Mouse (Mus musculus): ENCODE data around the gene Il21r. TPM values are rescaled to one million over a fixed set of nuclear protein-coding genes. Genes with fewer than 3 reads are reported as not detected.

The Il21r gene
- total and polyA plus RNA-seq, 3 experiments = 0.11 to 0.16 TPM; not detected in 1

DNA sequence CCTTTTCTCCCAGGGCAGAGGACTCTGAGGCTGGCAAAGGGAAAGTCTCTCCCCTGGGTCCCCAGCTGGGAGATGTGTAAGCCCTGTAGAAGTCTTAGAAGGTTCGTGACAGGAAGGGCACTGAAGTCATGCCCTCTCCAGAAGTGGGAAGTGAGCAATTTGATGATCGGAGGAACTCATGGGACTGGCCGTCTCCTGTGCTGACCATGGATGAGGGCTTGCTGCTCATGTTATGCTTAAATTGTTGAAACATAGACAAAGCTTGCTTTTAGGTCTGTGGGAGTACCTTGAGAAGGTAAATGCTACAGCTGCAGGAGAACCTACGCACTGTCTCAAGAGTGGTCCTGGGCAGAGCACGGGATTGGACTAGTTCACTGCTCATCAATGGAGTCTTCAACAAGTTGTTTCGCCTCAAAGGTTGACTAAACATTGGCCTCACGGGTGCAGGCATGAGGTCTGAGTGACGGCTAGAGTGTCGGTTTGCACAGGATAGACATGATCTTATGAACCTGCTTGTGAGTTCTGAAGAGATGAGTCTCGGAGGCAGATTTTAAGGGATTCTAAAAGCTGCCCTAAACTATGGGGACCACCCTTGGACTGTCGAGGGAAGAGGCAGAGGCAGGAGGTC, 1.3 kb upstream of the Il21r start:
- Histone ChIP-seq H3K9me3 (replicated peaks) (no peaks in the 10 kb centered on the region), H3K36me3 (replicated peaks) (no peaks in the 10 kb centered on the region), H3K4me1 (ENCODE audit: insufficient read depth, low read depth, low read length) (peaks cover 38% of the 10 kb centered on the region), H3K27me3 (ENCODE audit: insufficient read depth, low read length) (peaks cover 87% of the 10 kb centered on the region), H3K4me3 (ENCODE audit: low read depth, low read length) (no peak overlapping the region)
- no peak for TF ChIP-seq TAL1 (conservative IDR thresholded peaks at IDR 0.05; ENCODE audit: low read depth, low read length)
- no peak for TF ChIP-seq POLR2AphosphoS5 (IDR thresholded peaks at IDR 0.05; ENCODE audit: insufficient replicate concordance, low read depth, low read length)
- no peak for TF ChIP-seq CTCF (IDR thresholded peaks at IDR 0.05; ENCODE audit: low read depth, low read length)
- TF ChIP-seq GATA2 (IDR thresholded peaks at IDR 0.05; ENCODE audit: borderline replicate concordance, low read depth, low read length) = no peak
- no peak for TF ChIP-seq GATA1 (IDR thresholded peaks at IDR 0.05; ENCODE audit: borderline replicate concordance, low read length)
- DNase-seq (ENCODE audit: low spot score) = no peak
- ATAC-seq (ENCODE audit: extremely low read depth, insufficient number of reproducible peaks, low FRiP score, poor library complexity, severe bottlenecking) = no peak

DNA sequence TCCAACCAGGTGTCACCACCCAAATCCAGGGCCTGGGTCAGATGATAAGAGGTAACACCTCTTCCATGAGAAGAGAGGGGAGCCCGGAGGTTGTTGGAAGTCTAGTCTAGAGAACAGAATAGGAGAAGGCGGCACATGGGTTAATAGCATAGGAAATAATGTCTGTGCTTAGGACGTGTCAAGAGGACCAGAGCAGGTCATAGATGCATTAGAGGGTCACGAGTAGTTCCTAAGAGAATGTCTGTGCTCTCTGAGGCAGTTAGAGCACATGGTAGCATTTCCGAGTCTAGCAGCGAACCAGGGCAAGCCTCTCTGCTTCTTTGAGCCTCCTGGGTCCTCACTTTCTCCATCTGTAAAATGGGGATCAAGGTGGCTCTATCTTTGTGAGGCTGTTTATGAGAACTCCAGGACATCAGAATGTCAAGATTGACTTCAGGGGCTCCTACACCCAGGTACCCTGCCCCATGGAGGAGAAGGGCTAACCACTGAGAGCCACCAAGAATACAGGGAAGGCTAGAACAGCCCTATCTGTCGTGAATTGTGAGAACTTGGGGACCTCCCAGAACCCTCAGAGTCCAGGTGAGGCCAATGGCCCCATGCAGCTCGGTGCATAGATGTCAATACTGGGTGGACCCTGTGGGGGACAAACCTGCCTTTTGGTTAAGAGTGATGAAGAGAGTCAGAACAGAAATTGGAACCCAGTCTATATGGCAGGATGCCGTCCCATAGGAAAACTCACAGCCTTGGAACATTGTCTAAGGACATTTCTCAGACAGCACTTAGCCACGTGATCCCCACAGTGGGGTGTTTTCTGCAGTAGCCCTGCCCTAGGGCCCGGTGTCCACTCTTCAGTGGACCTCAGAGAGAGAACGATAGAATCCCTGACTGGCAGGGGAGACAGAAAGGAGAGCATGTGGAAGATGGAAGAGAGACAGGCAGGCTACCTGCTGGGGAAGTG, 1.4 kb downstream of the Il21r start:
- H3K4me1 ChIP-seq (ENCODE audit: insufficient read depth, low read depth, low read length) = peaks cover 29% of the 10 kb centered on the region
- ATAC-seq (ENCODE audit: extremely low read depth, insufficient number of reproducible peaks, low FRiP score, poor library complexity, severe bottlenecking) = no peak
- H3K4me3 ChIP-seq (ENCODE audit: low read depth, low read length) = no peak overlapping the region

DNA sequence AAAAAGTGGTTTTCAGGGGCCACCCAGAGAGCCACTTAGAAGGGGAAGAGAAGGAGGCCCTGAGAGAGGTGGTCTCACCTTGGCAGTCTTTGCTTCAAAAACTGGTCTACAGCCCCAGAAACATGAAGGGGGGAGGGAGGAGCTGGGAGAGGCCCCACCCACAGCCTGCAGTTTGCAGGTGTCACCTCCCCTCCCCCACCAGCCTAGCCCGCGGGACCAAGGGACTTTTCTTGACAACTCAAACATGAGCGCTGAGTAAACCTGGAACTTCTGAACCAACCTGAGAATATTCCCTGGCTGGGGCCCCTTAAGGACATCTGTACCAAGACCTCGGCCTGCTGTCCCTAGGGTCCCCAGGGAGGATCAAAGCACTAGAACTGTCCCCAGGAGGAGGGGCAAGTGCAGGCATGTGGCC, 2.5 kb downstream of the Il21r start:
- H3K4me1 ChIP-seq (ENCODE audit: insufficient read depth, low read depth, low read length) = peaks cover 20% of the 10 kb centered on the region
- TF ChIP-seq POLR2AphosphoS5 (IDR thresholded peaks at IDR 0.05; ENCODE audit: insufficient replicate concordance, low read depth, low read length) = no peak
- TF ChIP-seq GATA1 (IDR thresholded peaks at IDR 0.05; ENCODE audit: borderline replicate concordance, low read length) = no peak
- TF ChIP-seq GATA2 (IDR thresholded peaks at IDR 0.05; ENCODE audit: borderline replicate concordance, low read depth, low read length) = no peak
- TF ChIP-seq TAL1 (conservative IDR thresholded peaks at IDR 0.05; ENCODE audit: low read depth, low read length) = no peak
- TF ChIP-seq CTCF (IDR thresholded peaks at IDR 0.05; ENCODE audit: low read depth, low read length) = no peak
- H3K36me3 ChIP-seq (replicated peaks) = no peaks in the 10 kb centered on the region
- H3K4me3 ChIP-seq (ENCODE audit: low read depth, low read length) = no peak overlapping the region
- ATAC-seq (ENCODE audit: extremely low read depth, insufficient number of reproducible peaks, low FRiP score, poor library complexity, severe bottlenecking) = no peak
- peaks cover 78% of the 10 kb centered on the region for H3K27me3 ChIP-seq (ENCODE audit: insufficient read depth, low read length)
- no peak for DNase-seq (ENCODE audit: low spot score)
- H3K9me3 ChIP-seq (replicated peaks) = no peaks in the 10 kb centered on the region

More for the DNA sequence above, 1.4 kb downstream of the Il21r start:
- Histone ChIP-seq H3K36me3 (replicated peaks) (no peaks in the 10 kb centered on the region), H3K27me3 (ENCODE audit: insufficient read depth, low read length) (peaks cover 85% of the 10 kb centered on the region), H3K9me3 (replicated peaks) (no peaks in the 10 kb centered on the region)
- DNase-seq (ENCODE audit: low spot score) = no peak
- no peak for TF ChIP-seq CTCF (IDR thresholded peaks at IDR 0.05; ENCODE audit: low read depth, low read length)
- no peak for TF ChIP-seq POLR2AphosphoS5 (IDR thresholded peaks at IDR 0.05; ENCODE audit: insufficient replicate concordance, low read depth, low read length)
- TF ChIP-seq TAL1 (conservative IDR thresholded peaks at IDR 0.05; ENCODE audit: low read depth, low read length) = no peak
- no peak for TF ChIP-seq GATA2 (IDR thresholded peaks at IDR 0.05; ENCODE audit: borderline replicate concordance, low read depth, low read length)
- TF ChIP-seq GATA1 (IDR thresholded peaks at IDR 0.05; ENCODE audit: borderline replicate concordance, low read length) = no peak

DNA sequence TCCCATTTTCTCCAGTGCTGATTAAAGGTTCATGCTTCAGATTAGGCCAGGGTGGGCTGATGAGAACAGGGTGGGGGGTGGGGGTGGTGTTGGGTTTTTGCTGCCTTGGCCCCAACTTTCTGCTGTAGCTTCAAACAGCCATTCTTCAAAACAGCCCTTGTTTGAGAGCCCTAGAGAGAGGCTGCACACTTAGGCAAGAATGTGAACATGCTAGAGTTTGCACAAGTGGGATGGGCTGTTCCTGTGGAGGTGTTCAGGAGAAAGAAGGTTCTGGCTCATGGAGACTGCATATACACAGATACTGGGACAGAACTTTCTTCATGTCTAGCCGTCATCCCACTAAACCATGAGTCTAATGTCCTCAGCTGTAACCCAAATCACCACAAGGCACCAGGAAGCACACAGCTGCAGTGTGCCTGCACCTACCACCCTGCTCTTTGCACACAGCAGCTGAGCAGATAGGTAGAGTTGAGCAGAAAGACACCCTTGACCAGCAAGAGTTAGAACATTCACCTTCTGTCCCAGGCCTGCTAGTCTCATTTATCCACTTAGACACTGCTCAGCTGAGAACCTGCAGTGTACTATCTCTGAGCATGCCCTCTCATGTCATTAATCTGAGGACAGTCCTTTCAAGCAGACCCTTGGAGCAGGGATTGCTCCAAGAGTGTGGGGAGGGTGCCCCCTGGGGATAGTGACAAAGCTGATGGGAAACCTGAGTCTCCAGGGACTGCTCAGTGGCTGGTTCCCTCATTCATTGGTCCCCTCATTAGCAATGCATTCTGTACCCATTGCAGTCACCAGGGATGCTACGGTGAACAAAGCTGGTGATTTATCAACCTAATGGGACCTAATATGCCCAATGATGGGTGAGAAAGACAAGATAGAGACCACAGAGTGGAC, 3.3 kb downstream of the Il21r start:
- Histone ChIP-seq H3K4me1 (ENCODE audit: insufficient read depth, low read depth, low read length) (peaks cover 17% of the 10 kb centered on the region), H3K36me3 (replicated peaks) (no peaks in the 10 kb centered on the region), H3K27me3 (ENCODE audit: insufficient read depth, low read length) (peaks cover 74% of the 10 kb centered on the region), H3K9me3 (replicated peaks) (no peaks in the 10 kb centered on the region), H3K4me3 (ENCODE audit: low read depth, low read length) (no peak overlapping the region)
- no peak for ATAC-seq (ENCODE audit: extremely low read depth, insufficient number of reproducible peaks, low FRiP score, poor library complexity, severe bottlenecking)
- no peak for DNase-seq (ENCODE audit: low spot score)
- TF ChIP-seq TAL1 (conservative IDR thresholded peaks at IDR 0.05; ENCODE audit: low read depth, low read length) = no peak

DNA sequence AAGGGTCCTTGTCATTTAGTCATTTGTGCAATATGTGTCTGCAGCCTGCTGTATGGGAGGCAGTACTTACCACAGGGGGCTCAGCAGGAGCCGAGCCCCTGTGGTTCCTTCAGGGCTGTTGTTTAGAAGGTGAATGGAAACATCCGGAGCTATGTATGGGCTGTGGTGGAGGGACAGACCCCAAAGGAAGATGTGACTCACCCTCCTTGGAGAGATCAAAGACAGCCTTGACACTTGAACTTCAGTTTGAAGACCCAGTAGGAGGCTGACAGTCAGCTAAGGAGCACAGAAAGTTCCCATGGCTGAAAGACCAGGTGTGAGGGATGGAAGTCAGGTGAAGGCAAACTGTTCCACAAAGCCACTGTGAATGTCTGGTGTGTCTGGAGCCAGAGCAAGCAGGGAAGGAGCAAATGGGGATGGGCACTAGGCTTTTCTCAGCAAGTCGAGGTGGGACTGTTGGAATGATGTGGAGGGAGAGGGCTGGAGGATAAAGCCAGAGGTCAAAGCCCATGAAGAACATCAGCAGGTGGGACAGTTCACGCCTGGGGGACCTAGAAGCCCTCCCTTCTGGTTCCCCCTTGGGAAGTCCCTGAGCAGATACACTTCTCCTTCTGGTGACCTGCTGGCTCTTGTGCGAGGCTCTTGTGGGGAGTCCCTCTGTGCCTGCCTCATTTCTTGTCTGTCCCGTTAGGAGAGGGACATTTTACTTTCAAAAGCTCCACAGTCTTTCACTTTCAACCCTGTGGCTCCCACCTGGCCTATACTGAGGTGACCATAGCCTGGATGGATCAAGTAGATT, 4.4 kb downstream of the Il21r start:
- no peak overlapping the region for H3K4me3 ChIP-seq (ENCODE audit: low read depth, low read length)
- no peaks in the 10 kb centered on the region for H3K9me3 ChIP-seq (replicated peaks)
- ATAC-seq (ENCODE audit: extremely low read depth, insufficient number of reproducible peaks, low FRiP score, poor library complexity, severe bottlenecking) (no peak), DNase-seq (ENCODE audit: low spot score) (no peak)
- peaks cover 17% of the 10 kb centered on the region for H3K4me1 ChIP-seq (ENCODE audit: insufficient read depth, low read depth, low read length)
- no peaks in the 10 kb centered on the region for H3K36me3 ChIP-seq (replicated peaks)
- peaks cover 65% of the 10 kb centered on the region for H3K27me3 ChIP-seq (ENCODE audit: insufficient read depth, low read length)
- TF ChIP-seq CTCF (IDR thresholded peaks at IDR 0.05; ENCODE audit: low read depth, low read length) = no peak
- TF ChIP-seq GATA1 (IDR thresholded peaks at IDR 0.05; ENCODE audit: borderline replicate concordance, low read length) = no peak
- no peak for TF ChIP-seq GATA2 (IDR thresholded peaks at IDR 0.05; ENCODE audit: borderline replicate concordance, low read depth, low read length)
- no peak for TF ChIP-seq POLR2AphosphoS5 (IDR thresholded peaks at IDR 0.05; ENCODE audit: insufficient replicate concordance, low read depth, low read length)
- TF ChIP-seq TAL1 (conservative IDR thresholded peaks at IDR 0.05; ENCODE audit: low read depth, low read length) = no peak

Measured in G1E (cell line).